Mouse (Mus musculus): ENCODE measurements at regions not wholly inside any gene's neighbourhood (a gene's known extent, or its start where the extent isn't known, plus 50 kb on each side); places are given as distances from the start of the nearest gene placed in this dataset.

- DNase-seq (ENCODE audit: inconsistent age in 2 of 2, low spot score in 1 of 2): no peak
Observed at GRCm38 (mm10) chr4:106205200-106205599, 110.8 kb upstream of the Usp24 start.

GRCm38 (mm10) chr4:106206023-106206422 is 110.0 kb upstream of the Usp24 start:
- DNase-seq (ENCODE audit: inconsistent age in 2 of 2, low spot score in 1 of 2): no peak

- no peak for DNase-seq (ENCODE audit: inconsistent age in 2 of 2, low spot score in 1 of 2)
Observed at GRCm38 (mm10) chr4:106209465-106209864, 106.5 kb upstream of the Usp24 start.

DNA sequence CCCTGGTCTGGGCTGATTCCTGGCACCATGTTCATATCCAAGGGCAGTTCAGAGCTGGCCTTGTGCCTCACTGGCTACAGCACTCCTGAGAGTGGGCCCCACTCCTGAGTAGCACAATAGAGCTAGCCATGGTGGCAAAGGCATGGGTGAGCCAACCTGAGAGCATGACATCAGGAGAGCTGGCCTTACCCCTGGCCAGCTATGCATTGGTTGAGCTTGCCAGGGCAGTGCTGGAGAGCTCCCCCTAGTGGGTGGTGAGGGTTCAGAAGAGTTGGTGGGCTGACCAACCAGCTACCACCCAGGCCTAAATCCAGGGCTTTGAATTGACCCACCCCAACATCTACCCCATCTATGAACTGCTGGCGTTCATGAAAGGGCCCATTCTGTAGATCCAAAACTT is 106.0 kb upstream of the Usp24 start:
- DNase-seq (ENCODE audit: inconsistent age in 2 of 2, low spot score in 1 of 2): peak in 1 of 2 experiments; percentile 70

DNA sequence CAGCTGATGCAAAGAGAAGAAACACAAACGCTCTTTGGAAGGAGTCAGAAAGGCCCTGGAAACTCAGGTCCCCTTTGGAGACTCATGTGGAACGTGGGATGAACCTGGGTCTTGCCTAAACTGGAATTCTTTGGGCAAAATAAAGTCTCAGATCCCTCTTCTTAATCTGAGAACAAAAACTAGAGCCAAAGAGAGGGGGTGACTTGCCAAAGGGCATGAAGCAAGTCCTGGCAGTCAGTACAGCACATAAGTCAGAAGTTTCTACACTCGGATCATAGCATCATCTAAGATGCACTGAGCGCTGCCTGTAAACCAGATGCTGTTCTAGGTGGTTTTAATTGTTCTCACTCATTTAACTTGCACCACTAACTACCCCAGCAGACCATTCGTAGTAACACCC is 101.8 kb upstream of the Usp24 start:
- DNase-seq (ENCODE audit: inconsistent age in 2 of 2, low spot score in 1 of 2): no peak

DNA sequence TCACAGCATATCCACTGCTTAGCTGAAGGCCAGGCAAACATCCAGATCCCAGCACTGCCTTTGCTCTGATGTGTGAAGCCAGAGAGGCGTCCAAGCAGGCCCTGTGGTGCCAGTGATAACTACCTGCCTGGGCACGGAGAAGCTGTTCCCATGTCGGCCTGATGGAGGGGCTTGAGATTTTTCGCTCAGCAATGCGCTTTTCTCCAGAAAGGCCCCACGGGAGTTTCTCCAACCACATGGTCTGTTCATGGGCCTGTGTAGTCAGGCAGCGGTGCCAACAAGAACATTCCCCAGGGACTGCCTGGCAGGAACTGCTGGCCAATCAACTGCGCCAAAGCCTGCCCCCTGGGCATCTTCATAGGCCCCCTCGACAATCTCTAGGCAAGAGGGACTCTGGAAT is 95.4 kb upstream of the Usp24 start:
- DNase-seq (ENCODE audit: inconsistent age in 2 of 2, low spot score in 1 of 2): no peak

- peak; percentile 35 to 86 for DNase-seq (ENCODE audit: inconsistent age in 2 of 2, low spot score in 1 of 2)
Observed at GRCm38 (mm10) chr4:106225184-106225862, 90.7 kb upstream of the Usp24 start.

DNA sequence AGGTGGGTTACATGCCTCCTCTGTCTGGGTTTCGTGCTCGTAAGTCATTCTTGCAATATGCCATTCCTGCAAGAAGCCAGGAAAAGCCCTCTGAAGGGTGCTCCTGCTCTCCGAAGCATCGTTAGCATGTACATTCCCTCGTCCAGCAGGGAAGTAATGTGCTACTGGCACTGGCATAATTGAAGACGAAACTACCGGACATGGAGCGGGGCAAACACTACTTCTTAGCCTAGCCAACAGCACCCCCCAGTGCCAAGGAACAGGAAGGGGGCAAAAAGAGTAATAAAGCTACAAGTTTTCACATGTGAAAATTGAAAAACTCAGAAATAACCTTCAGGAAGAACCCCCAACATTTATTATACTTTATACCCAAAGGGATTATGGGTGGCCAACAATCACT is 88.6 kb upstream of the Usp24 start:
- DNase-seq (ENCODE audit: inconsistent age in 2 of 2, low spot score in 1 of 2): no peak

DNA sequence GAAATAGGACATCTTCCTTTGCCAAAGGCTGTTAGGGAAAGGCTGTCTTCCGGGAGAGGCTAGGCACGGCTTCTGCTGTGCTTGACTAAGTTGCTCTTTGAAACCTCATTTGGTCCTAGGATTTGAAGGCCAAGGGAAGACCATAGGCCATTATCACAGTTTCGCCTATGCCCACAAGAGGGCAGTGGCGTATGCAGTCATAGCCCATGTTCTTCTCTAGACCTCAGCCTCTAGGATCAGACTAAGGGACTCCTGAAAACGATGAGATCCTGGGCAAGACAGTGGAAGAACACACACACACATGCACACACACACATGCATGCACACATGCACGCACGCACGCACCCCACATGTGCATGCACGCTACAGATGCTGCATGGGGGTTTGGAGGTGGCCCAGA is 87.5 kb upstream of the Usp24 start:
- DNase-seq (ENCODE audit: inconsistent age in 2 of 2, low spot score in 1 of 2): peak; percentile 71 to 91

DNA sequence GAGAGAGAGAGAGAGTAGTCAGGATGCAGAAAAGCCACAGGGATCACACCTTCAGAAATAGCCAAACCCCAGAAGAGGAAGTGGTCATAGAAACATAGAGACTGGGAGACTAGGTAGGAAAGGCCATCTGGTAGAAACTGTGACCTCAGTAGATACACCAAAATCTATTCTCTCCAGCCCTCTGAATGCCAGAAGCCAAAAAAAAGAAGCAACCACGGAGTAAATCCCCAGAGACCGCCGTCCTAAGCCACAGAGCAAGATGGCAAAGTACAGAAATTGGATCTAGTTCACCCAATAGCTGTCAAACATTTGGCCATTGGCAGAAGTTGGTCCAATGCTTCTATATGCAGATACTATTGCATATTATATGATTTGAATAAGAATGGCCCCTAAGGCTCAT is 86.5 kb upstream of the Usp24 start:
- no peak for DNase-seq (ENCODE audit: inconsistent age in 2 of 2, low spot score in 1 of 2)

- DNase-seq (ENCODE audit: inconsistent age in 2 of 2, low spot score in 1 of 2): no peak
Observed at GRCm38 (mm10) chr4:106232499-106232970, 83.5 kb upstream of the Usp24 start.

- DNase-seq (ENCODE audit: inconsistent age in 2 of 2, low spot score in 1 of 2): no peak
Observed at GRCm38 (mm10) chr4:106244384-106244819, 71.6 kb upstream of the Usp24 start.

DNA sequence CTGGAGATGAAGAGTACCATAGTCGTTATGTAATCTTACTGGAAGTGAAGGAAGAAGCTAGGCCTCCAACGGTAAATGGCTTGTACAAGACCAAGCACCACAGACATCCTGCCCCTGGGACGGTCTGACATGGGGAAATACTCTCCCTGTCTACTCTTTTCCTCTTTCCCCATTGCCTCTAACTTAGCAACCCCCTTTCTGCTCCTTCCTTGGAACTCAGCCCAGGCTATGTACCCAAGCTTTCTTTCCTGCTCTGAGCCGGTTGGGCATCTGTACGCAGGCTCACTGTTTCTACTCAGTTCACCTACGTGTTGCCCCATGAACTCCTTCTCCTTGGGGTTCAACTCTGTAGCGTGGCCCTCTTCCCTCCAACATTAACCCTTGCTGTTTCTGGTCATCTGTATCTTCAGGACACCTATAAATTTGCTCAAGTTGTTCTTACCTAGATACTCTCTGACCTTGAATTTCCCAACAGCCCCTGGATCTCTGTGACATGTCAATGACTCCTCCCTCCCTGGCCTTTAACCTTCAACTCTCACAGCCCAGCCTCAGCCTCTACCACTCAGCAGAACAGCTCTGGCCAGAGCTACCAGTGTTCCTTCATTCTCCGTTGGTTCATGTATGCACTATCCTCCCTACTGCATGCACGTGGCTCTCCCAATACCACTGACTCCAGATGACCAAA is 71.0 kb upstream of the Usp24 start:
- DNase-seq (ENCODE audit: inconsistent age in 2 of 2, low spot score in 1 of 2): no peak

- DNase-seq (ENCODE audit: inconsistent age in 2 of 2, low spot score in 1 of 2): no peak
Observed at GRCm38 (mm10) chr4:106246695-106247094, 69.3 kb upstream of the Usp24 start.

- no peak for DNase-seq (ENCODE audit: inconsistent age in 2 of 2, low spot score in 1 of 2)
Observed at GRCm38 (mm10) chr4:106247398-106247797, 68.6 kb upstream of the Usp24 start.

DNA sequence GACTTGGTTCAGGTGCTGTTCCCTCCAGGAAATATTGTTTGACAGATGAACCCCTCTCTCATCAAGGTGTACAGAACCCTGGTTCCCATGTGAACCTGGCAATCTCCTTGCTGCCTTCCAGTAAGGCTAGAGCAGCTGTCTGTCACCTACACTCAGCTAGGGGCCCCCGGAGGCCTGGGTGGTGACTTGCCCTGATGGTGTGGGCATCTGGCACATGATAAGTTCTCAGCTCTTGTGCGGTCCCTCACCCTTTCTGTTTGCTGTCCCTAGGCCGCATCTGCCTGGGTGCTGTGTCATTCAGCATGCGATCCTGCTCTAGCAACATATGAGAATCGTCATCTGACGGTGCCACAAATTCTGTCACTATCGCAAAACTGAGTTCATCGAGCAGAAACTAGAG is 67.7 kb upstream of the Usp24 start:
- no peak for DNase-seq (ENCODE audit: inconsistent age in 2 of 2, low spot score in 1 of 2)

- no peak for DNase-seq (ENCODE audit: inconsistent age in 2 of 2, low spot score in 1 of 2)
Observed at GRCm38 (mm10) chr4:106249028-106249782, 66.8 kb upstream of the Usp24 start.

- no peak for DNase-seq (ENCODE audit: inconsistent age in 2 of 2, low spot score in 1 of 2)
Observed at GRCm38 (mm10) chr4:106250048-106250447, 66.0 kb upstream of the Usp24 start.

DNA sequence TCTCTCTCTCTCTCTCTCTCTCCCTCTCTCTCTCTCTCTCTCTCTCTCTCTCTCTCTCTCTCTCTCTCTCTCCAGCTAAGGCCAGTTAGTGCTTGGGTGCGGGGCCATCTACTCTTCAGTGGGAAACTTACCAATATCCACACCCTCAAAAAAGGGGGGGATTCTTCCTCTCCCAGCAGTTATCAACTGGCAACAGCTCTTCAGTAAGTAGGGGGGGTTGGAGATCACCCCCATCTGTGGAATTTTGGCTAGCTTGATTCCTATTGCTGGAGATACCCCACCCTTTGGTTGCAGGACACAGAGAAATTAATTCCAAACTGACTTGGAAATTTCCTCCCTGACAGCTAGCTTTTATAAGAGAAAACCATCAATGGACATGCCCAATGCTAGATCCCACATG is 64.6 kb upstream of the Usp24 start:
- DNase-seq (ENCODE audit: inconsistent age in 2 of 2, low spot score in 1 of 2): no peak

GRCm38 (mm10) chr4:106252946-106253345 is 63.1 kb upstream of the Usp24 start:
- no peak for DNase-seq (ENCODE audit: inconsistent age in 2 of 2, low spot score in 1 of 2)

- DNase-seq (ENCODE audit: inconsistent age in 2 of 2, low spot score in 1 of 2): no peak
Observed at GRCm38 (mm10) chr4:106254761-106255475, 61.1 kb upstream of the Usp24 start.

All from adrenal gland, adult (tissue).